Mouse (Mus musculus): ENCODE measurements at regions not wholly inside any gene's neighbourhood (a gene's known extent, or its start where the extent isn't known, plus 50 kb on each side); places are given as distances from the start of the nearest gene placed in this dataset.

- Histone ChIP-seq H3K36me3 (ENCODE audit: poor library complexity, severe bottlenecking) (no peaks in the 10 kb centered on the region), H3K4me1 (no peaks in the 10 kb centered on the region), H3K4me2 (no peak overlapping the region), H3K27ac (no peak overlapping the region), H3K9me3 (replicated peaks) (no peaks in the 10 kb centered on the region), H3K4me3 (no peak overlapping the region), H3K27me3 (no peaks in the 10 kb centered on the region), H3K9ac (no peak overlapping the region)
- 82% methylated on average over 2 of the region's 2 CpGs for WGBS
- ATAC-seq, result no peak
These were observed 73.5 kb upstream of the Gm16223 start for GRCm38 (mm10) chr5:41994307-41994706.

- no peak overlapping the region for H3K27ac ChIP-seq
- H3K9me3 ChIP-seq (replicated peaks), result no peaks in the 10 kb centered on the region
- H3K4me2 ChIP-seq, result no peak overlapping the region
- H3K9ac ChIP-seq, result no peak overlapping the region
- H3K4me1 ChIP-seq, result no peaks in the 10 kb centered on the region
- H3K27me3 ChIP-seq, result no peaks in the 10 kb centered on the region
- ATAC-seq, result no peak
- WGBS, result 70% methylated on average over 4 of the region's 4 CpGs
- no peaks in the 10 kb centered on the region for H3K36me3 ChIP-seq (ENCODE audit: poor library complexity, severe bottlenecking)
- no peak overlapping the region for H3K4me3 ChIP-seq
These were observed 84.2 kb upstream of the Gm16223 start for GRCm38 (mm10) chr5:41983556-41983955.

- Histone ChIP-seq H3K27ac (no peak overlapping the region), H3K4me1 (no peaks in the 10 kb centered on the region), H3K9ac (no peak overlapping the region), H3K27me3 (no peaks in the 10 kb centered on the region), H3K9me3 (replicated peaks) (no peaks in the 10 kb centered on the region), H3K36me3 (ENCODE audit: poor library complexity, severe bottlenecking) (no peaks in the 10 kb centered on the region), H3K4me2 (no peak overlapping the region), H3K4me3 (no peak overlapping the region)
- no peak for ATAC-seq
These were observed 92.2 kb upstream of the Gm16223 start for GRCm38 (mm10) chr5:41975535-41975934.

GRCm38 (mm10) chr5:41971201-41971600 lies 96.6 kb upstream of the Gm16223 start:
- no peak for ATAC-seq
- no peak overlapping the region for H3K27ac ChIP-seq
- 73% methylated on average over 1 of the region's 1 CpGs for whole genome bisulfite sequencing
- no peaks in the 10 kb centered on the region for H3K36me3 ChIP-seq (ENCODE audit: poor library complexity, severe bottlenecking)
- H3K27me3 ChIP-seq, result no peaks in the 10 kb centered on the region
- H3K9ac ChIP-seq, result no peak overlapping the region
- H3K4me2 ChIP-seq, result no peak overlapping the region
- H3K4me3 ChIP-seq, result no peak overlapping the region
- no peaks in the 10 kb centered on the region for H3K4me1 ChIP-seq
- no peaks in the 10 kb centered on the region for H3K9me3 ChIP-seq (replicated peaks)

GRCm38 (mm10) chr5:41966958-41967357 lies 100.8 kb upstream of the Gm16223 start:
- Histone ChIP-seq H3K4me1 (no peaks in the 10 kb centered on the region), H3K4me3 (no peak overlapping the region), H3K4me2 (no peak overlapping the region), H3K27me3 (no peaks in the 10 kb centered on the region), H3K27ac (no peak overlapping the region), H3K36me3 (ENCODE audit: poor library complexity, severe bottlenecking) (no peaks in the 10 kb centered on the region), H3K9me3 (replicated peaks) (no peaks in the 10 kb centered on the region), H3K9ac (no peak overlapping the region)
- WGBS, result 92% methylated on average over 1 of the region's 1 CpGs
- peak; percentile 58; the same call in 1 of the 2 replicates for ATAC-seq

- H3K4me2 ChIP-seq, result no peak overlapping the region
- no peaks in the 10 kb centered on the region for H3K36me3 ChIP-seq (ENCODE audit: poor library complexity, severe bottlenecking)
- WGBS, result 75% methylated on average over 7 of the region's 7 CpGs
- 0 out of 2 replicates have a peak, but pooled peaks cover 3% of the 10 kb centered on the region for H3K4me1 ChIP-seq
- peak; percentile 69 for ATAC-seq
- H3K9ac ChIP-seq, result no peak overlapping the region
- H3K27ac ChIP-seq, result no peak overlapping the region
- no peaks in the 10 kb centered on the region for H3K27me3 ChIP-seq
- H3K9me3 ChIP-seq (replicated peaks), result no peaks in the 10 kb centered on the region
- no peak overlapping the region for H3K4me3 ChIP-seq
These were observed 103.1 kb upstream of the Bod1l start for GRCm38 (mm10) chr5:41947114-41947640.

GRCm38 (mm10) chr5:41943399-41943798 lies 99.3 kb upstream of the Bod1l start:
- no peaks in the 10 kb centered on the region for H3K36me3 ChIP-seq (ENCODE audit: poor library complexity, severe bottlenecking)
- H3K4me2 ChIP-seq, result no peak overlapping the region
- no peaks in the 10 kb centered on the region for H3K9me3 ChIP-seq (replicated peaks)
- no peaks in the 10 kb centered on the region for H3K27me3 ChIP-seq
- H3K4me3 ChIP-seq, result no peak overlapping the region
- no peak overlapping the region for H3K27ac ChIP-seq
- 0 out of 2 replicates have a peak, but pooled peaks cover 3% of the 10 kb centered on the region for H3K4me1 ChIP-seq
- no peak for ATAC-seq
- no peak overlapping the region for H3K9ac ChIP-seq
- 88% methylated on average over 6 of the region's 6 CpGs for WGBS

- 0 out of 2 replicates have a peak, but pooled peaks cover 1% of the 10 kb centered on the region for H3K4me1 ChIP-seq
- no peaks in the 10 kb centered on the region for H3K9me3 ChIP-seq (replicated peaks)
- WGBS, result 82% methylated on average over 7 of the region's 7 CpGs
- no peak; the same call in 1 of the 2 replicates for ATAC-seq
- H3K4me3 ChIP-seq, result no peak overlapping the region
- H3K27ac ChIP-seq, result no peak overlapping the region
- H3K9ac ChIP-seq, result no peak overlapping the region
- no peaks in the 10 kb centered on the region for H3K27me3 ChIP-seq
- H3K4me2 ChIP-seq, result no peak overlapping the region
- no peaks in the 10 kb centered on the region for H3K36me3 ChIP-seq (ENCODE audit: poor library complexity, severe bottlenecking)
These were observed 98.0 kb upstream of the Bod1l start for GRCm38 (mm10) chr5:41942131-41942530.

GRCm38 (mm10) chr5:41941216-41941615 lies 97.1 kb upstream of the Bod1l start:
- no peak overlapping the region for H3K4me3 ChIP-seq
- 95% methylated on average over 1 of the region's 1 CpGs for WGBS
- no peaks in the 10 kb centered on the region for H3K27me3 ChIP-seq
- no peak for ATAC-seq
- no peaks in the 10 kb centered on the region for H3K4me1 ChIP-seq
- H3K9ac ChIP-seq, result no peak overlapping the region
- H3K27ac ChIP-seq, result no peak overlapping the region
- H3K36me3 ChIP-seq (ENCODE audit: poor library complexity, severe bottlenecking), result no peaks in the 10 kb centered on the region
- no peaks in the 10 kb centered on the region for H3K9me3 ChIP-seq (replicated peaks)
- no peak overlapping the region for H3K4me2 ChIP-seq

- no peak for ATAC-seq
These were observed 95.6 kb upstream of the Bod1l start for GRCm38 (mm10) chr5:41939736-41940135.

GRCm38 (mm10) chr5:41910053-41910452 lies 65.9 kb upstream of the Bod1l start:
- H3K4me2 ChIP-seq, result no peak overlapping the region
- no peaks in the 10 kb centered on the region for H3K36me3 ChIP-seq (ENCODE audit: poor library complexity, severe bottlenecking)
- WGBS, result 77% methylated on average over 5 of the region's 5 CpGs
- no peak overlapping the region for H3K4me3 ChIP-seq
- no peaks in the 10 kb centered on the region for H3K27me3 ChIP-seq
- H3K9ac ChIP-seq, result no peak overlapping the region
- H3K4me1 ChIP-seq, result no peaks in the 10 kb centered on the region
- ATAC-seq, result peak; percentile 55; the same call in 1 of the 2 replicates
- H3K9me3 ChIP-seq (replicated peaks), result no peaks in the 10 kb centered on the region
- H3K27ac ChIP-seq, result no peak overlapping the region

More at GRCm38 (mm10) chr5:41939736-41940135, 95.6 kb upstream of the Bod1l start:
- Histone ChIP-seq H3K36me3 (ENCODE audit: poor library complexity, severe bottlenecking) (no peaks in the 10 kb centered on the region), H3K9me3 (replicated peaks) (no peaks in the 10 kb centered on the region), H3K27me3 (no peaks in the 10 kb centered on the region), H3K9ac (no peak overlapping the region), H3K4me1 (no peaks in the 10 kb centered on the region), H3K27ac (no peak overlapping the region), H3K4me2 (no peak overlapping the region), H3K4me3 (no peak overlapping the region)
- WGBS, result 71% methylated on average over 4 of the region's 4 CpGs

- Histone ChIP-seq H3K27me3 (no peaks in the 10 kb centered on the region), H3K9ac (no peak overlapping the region), H3K27ac (no peak overlapping the region), H3K4me1 (no peaks in the 10 kb centered on the region), H3K36me3 (ENCODE audit: poor library complexity, severe bottlenecking) (no peaks in the 10 kb centered on the region), H3K4me3 (no peak overlapping the region), H3K4me2 (no peak overlapping the region), H3K9me3 (replicated peaks) (no peaks in the 10 kb centered on the region)
- ATAC-seq, result no peak
- WGBS, result 97% methylated on average over 1 of the region's 1 CpGs
These were observed 63.6 kb upstream of the Bod1l start for GRCm38 (mm10) chr5:41907749-41908148.

GRCm38 (mm10) chr5:41904512-41904911 lies 60.4 kb upstream of the Bod1l start:
- no peak for ATAC-seq
- WGBS, result 72% methylated on average over 1 of the region's 1 CpGs
- H3K9me3 ChIP-seq (replicated peaks), result no peaks in the 10 kb centered on the region

More at GRCm38 (mm10) chr5:41904512-41904911, 60.4 kb upstream of the Bod1l start:
- no peak overlapping the region for H3K4me2 ChIP-seq
- H3K36me3 ChIP-seq (ENCODE audit: poor library complexity, severe bottlenecking), result no peaks in the 10 kb centered on the region
- H3K4me1 ChIP-seq, result no peaks in the 10 kb centered on the region
- H3K9ac ChIP-seq, result no peak overlapping the region
- H3K27ac ChIP-seq, result no peak overlapping the region
- H3K4me3 ChIP-seq, result no peak overlapping the region
- H3K27me3 ChIP-seq, result no peaks in the 10 kb centered on the region
